8 mouse cellular contexts compared by ENCODE assay signal in the genomic region with DNA sequence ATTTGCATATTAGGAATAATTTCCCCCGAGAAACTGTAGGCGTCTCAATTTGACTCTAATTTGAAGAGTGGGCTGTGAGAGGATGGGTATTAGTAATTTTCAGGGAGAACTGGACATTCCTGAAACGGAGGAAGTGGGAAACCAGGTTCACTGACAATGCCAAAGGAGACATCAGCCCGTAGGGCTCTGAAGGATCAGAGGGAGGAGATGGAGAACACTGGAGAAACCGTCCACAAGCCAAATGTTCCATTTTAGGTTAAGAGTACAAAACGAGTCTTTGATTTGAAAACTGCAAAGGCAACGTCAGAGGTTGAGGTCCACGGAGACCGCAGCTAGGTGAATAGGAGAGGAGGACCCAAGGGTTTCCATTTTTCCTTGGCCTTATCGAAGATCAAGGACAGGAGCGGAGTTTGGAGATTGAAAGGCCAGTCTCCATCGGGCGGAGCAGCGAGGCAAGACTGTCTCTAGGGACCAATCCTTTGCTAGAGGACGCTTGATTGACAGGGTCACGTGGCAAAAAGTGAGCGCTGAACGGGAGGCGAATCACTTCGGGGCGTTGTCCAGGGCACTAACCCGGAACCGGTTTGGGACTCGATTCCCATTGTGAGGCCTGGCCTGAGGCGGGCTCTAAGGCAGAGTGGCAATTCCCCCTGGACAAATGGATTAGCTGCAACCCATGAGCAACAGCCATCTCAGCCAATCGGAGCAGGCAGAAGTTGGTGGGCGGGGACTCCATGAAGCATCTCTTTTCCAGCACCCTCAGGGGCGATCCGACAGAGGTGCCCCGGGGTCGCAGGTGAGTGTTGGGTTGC. TPM values are rescaled to one million over a fixed set of nuclear protein-coding genes. Genes with fewer than 3 reads are reported as not detected.
A peak's percentile ranks its signal among the peaks of the same experiment; 100 is the strongest.
DNase-seq lines count a peak whose midpoint lies in the region; ATAC-seq and TF ChIP-seq lines count a peak whose summit lies in the region.

A gene (plus strand): TSS at position 735 of the 812 bp plus-strand sequence.

- peak; percentile 25; the same call in 1 of the 2 replicates for TF ChIP-seq EP300 in CH12.LX (IDR thresholded peaks at IDR 0.05; ENCODE audit: low read length)

- H3K4me1 ChIP-seq in CH12.LX (ENCODE audit: control insufficient read depth in 1 of 2, insufficient read depth in 2 of 2), result peaks cover 0 to 20% of the 10 kb centered on the region in 2 experiments; a peak in 1 of 4 replicates
- H3K4me1 ChIP-seq in forebrain, embryonic 11.5 days (replicated peaks; ENCODE audit: control insufficient read depth, insufficient read depth, low read length), result no peaks in the 10 kb centered on the region; the same call in 1 of the 2 replicates
- H3K4me1 ChIP-seq in heart, embryonic 16.5 days (ENCODE audit: control insufficient read depth, insufficient read depth, low read length), result peaks cover 11% of the 10 kb centered on the region
- H3K4me1 ChIP-seq in liver, embryonic 15.5 days (replicated peaks), result peaks cover 15% of the 10 kb centered on the region
- peaks cover 4% of the 10 kb centered on the region for H3K4me1 ChIP-seq in neural tube, embryonic 12.5 days

- no peaks in the 10 kb centered on the region for H3K9me3 ChIP-seq in CH12.LX (replicated peaks; ENCODE audit: low read length)
- H3K9me3 ChIP-seq in forebrain, embryonic 11.5 days (ENCODE audit: control insufficient read depth, low read length), result no peaks in the 10 kb centered on the region
- no peaks in the 10 kb centered on the region for H3K9me3 ChIP-seq in heart, embryonic 16.5 days (replicated peaks; ENCODE audit: control insufficient read depth, low read length)
- no peaks in the 10 kb centered on the region for H3K9me3 ChIP-seq in liver, embryonic 15.5 days (replicated peaks)
- no peaks in the 10 kb centered on the region for H3K9me3 ChIP-seq in neural tube, embryonic 12.5 days

- no peak for TF ChIP-seq RAD21 in CH12.LX (IDR thresholded peaks at IDR 0.05; ENCODE audit: low read depth, low read length)

- TF ChIP-seq POLR2A in CH12.LX (IDR thresholded peaks at IDR 0.05; ENCODE audit: low read depth, low read length), result peak; percentile 72; the same call in 1 of the 2 replicates

- peak within 1 kb of the TSS; percentile 79 for H3K4me2 ChIP-seq in CH12.LX (ENCODE audit: insufficient read depth, low read depth, poor library complexity, severe bottlenecking)
- H3K4me2 ChIP-seq in forebrain, embryonic 11.5 days (ENCODE audit: low read depth, low read length, severe bottlenecking), result peak within 1 kb of the TSS; percentile 62
- peak within 1 kb of the TSS; percentile 69 for H3K4me2 ChIP-seq in heart, embryonic 16.5 days (ENCODE audit: low read depth, low read length)
- H3K4me2 ChIP-seq in liver, embryonic 15.5 days, result peak within 1 kb of the TSS; percentile 81
- H3K4me2 ChIP-seq in neural tube, embryonic 12.5 days (replicated peaks), result peak within 1 kb of the TSS; percentile 67

- dilution Hi-C loops in CH12.LX (cut with MboI; ENCODE audit: extremely low pct_ligation_motif_present, extremely low pct_unique_long_range_greater_than_20kb, low sequenced_read_pairs), result no loop called here

- 1% methylated on average over 31 of the region's 31 CpGs for WGBS in forebrain, embryonic 11.5 days
- 2% methylated on average over 31 of the region's 31 CpGs for WGBS in heart, embryonic 16.5 days
- 3% methylated on average over 31 of the region's 31 CpGs for WGBS in liver, embryonic 15.5 days (ENCODE audit: insufficient replicate concordance)
- WGBS in neural tube, embryonic 12.5 days, result 2% methylated on average over 31 of the region's 31 CpGs

- peak; percentile 99 for DNase-seq in CH12.LX (ENCODE audit: extremely low read depth)
- peak; percentile 95 for DNase-seq in c-Kit-positive CD71-positive TER-119-negative erythroid progenitor cells, embryonic 14.5 days (ENCODE audit: low read depth)
- DNase-seq in forebrain, embryonic 11.5 days (ENCODE audit: low spot score), result peak; percentile 96
- DNase-seq in kidney, postnatal 36 days, result peak; percentile 96 to 99
- peak; percentile 99 for DNase-seq in telencephalon, adult 2 months (ENCODE audit: low read depth, low spot score)

- ATAC-seq in forebrain, embryonic 11.5 days (replicated peaks; ENCODE audit: low FRiP score), result peak; percentile 100
- peak; percentile 100 for ATAC-seq in heart, embryonic 16.5 days (replicated peaks; ENCODE audit: extremely low read depth, insufficient read depth, low FRiP score)
- peak; percentile 100 for ATAC-seq in liver, embryonic 15.5 days (ENCODE audit: insufficient read depth)
- ATAC-seq in neural tube, embryonic 12.5 days (ENCODE audit: low FRiP score, low read depth), result peak; percentile 100

- H3K9ac ChIP-seq in CH12.LX (ENCODE audit: insufficient read depth, low read depth), result peak within 1 kb of the TSS; percentile 81
- H3K9ac ChIP-seq in forebrain, embryonic 11.5 days (ENCODE audit: low read length), result peak within 1 kb of the TSS; percentile 71
- peak within 1 kb of the TSS; percentile 81 for H3K9ac ChIP-seq in heart, embryonic 16.5 days (ENCODE audit: low read length)
- peak within 1 kb of the TSS; percentile 51 for H3K9ac ChIP-seq in liver, embryonic 15.5 days
- H3K9ac ChIP-seq in neural tube, embryonic 12.5 days, result peak within 1 kb of the TSS; percentile 55

- peaks cover 0 to 9% of the 10 kb centered on the region in 2 experiments for H3K36me3 ChIP-seq in CH12.LX (replicated peaks in 1 of 2; ENCODE audit: control insufficient read depth in 1 of 2, insufficient read depth in 1 of 2, low read length in 1 of 2)
- H3K36me3 ChIP-seq in forebrain, embryonic 11.5 days (ENCODE audit: control insufficient read depth, insufficient read depth, low read length), result no peaks in the 10 kb centered on the region; the same call in 1 of the 2 replicates
- H3K36me3 ChIP-seq in heart, embryonic 16.5 days (ENCODE audit: control insufficient read depth, insufficient read depth), result no peaks in the 10 kb centered on the region; the same call in 1 of the 2 replicates
- no peaks in the 10 kb centered on the region for H3K36me3 ChIP-seq in liver, embryonic 15.5 days (replicated peaks)
- no peaks in the 10 kb centered on the region; the same call in 1 of the 2 replicates for H3K36me3 ChIP-seq in neural tube, embryonic 12.5 days

- H3K79me2 ChIP-seq in CH12.LX (replicated peaks; ENCODE audit: control insufficient read depth, extremely low read depth, insufficient read depth, poor library complexity, severe bottlenecking), result peaks cover 10% of the 10 kb centered on the region

- in situ Hi-C loops in CH12.LX (cut with MboI; ENCODE audit: low pct_ligation_motif_present, low pct_unique_long_range_greater_than_20kb, low sequenced_read_pairs), result no loop called here

- no peak for TF ChIP-seq CTCF in CH12.LX (conservative IDR thresholded peaks at IDR 0.05 in 1 of 2, IDR thresholded peaks at IDR 0.05 in 1 of 2; ENCODE audit: low read depth in 2 of 2, low read length in 2 of 2)

- H3K4me3 ChIP-seq in CH12.LX (replicated peaks in 1 of 3; ENCODE audit: low read depth in 2 of 3, low read length in 2 of 3, poor library complexity in 1 of 3), result peak within 1 kb of the TSS; percentile 81 to 88 (median 88)
- peak within 1 kb of the TSS; percentile 76 for H3K4me3 ChIP-seq in forebrain, embryonic 11.5 days (ENCODE audit: low read depth, low read length)
- peak within 1 kb of the TSS; percentile 63 for H3K4me3 ChIP-seq in heart, embryonic 16.5 days (ENCODE audit: low read length)
- H3K4me3 ChIP-seq in liver, embryonic 15.5 days (replicated peaks), result peak within 1 kb of the TSS; percentile 69
- H3K4me3 ChIP-seq in neural tube, embryonic 12.5 days, result peak within 1 kb of the TSS; percentile 64

- H3K27ac ChIP-seq in CH12.LX (ENCODE audit: insufficient read depth, low read depth), result no peak within 1 kb of the TSS
- peak within 1 kb of the TSS; percentile 68 for H3K27ac ChIP-seq in forebrain, embryonic 11.5 days (ENCODE audit: low read depth, low read length)
- H3K27ac ChIP-seq in heart, embryonic 16.5 days (ENCODE audit: low read length), result peak within 1 kb of the TSS; percentile 82
- H3K27ac ChIP-seq in liver, embryonic 15.5 days (replicated peaks), result no peak within 1 kb of the TSS
- H3K27ac ChIP-seq in neural tube, embryonic 12.5 days, result peak within 1 kb of the TSS; percentile 43; the same call in 1 of the 2 replicates

- H3K27me3 ChIP-seq in CH12.LX (replicated peaks), result no peaks in the 10 kb centered on the region
- no peaks in the 10 kb centered on the region for H3K27me3 ChIP-seq in forebrain, embryonic 11.5 days (ENCODE audit: control insufficient read depth, insufficient read depth, low read length)
- no peaks in the 10 kb centered on the region for H3K27me3 ChIP-seq in heart, embryonic 16.5 days (ENCODE audit: control insufficient read depth, insufficient read depth, low read length)
- H3K27me3 ChIP-seq in liver, embryonic 15.5 days, result no peaks in the 10 kb centered on the region
- no peaks in the 10 kb centered on the region for H3K27me3 ChIP-seq in neural tube, embryonic 12.5 days (replicated peaks)

TF ChIP-seq in CH12.LX, 34 proteins besides CTCF, POLR2A, EP300 and RAD21 (continues in another document):
- peak; percentile 31; the same call in 1 of the 2 replicates for TF ChIP-seq TBP (conservative IDR thresholded peaks at IDR 0.05; ENCODE audit: low read depth, low read length)
- TF ChIP-seq USF2 (conservative IDR thresholded peaks at IDR 0.05; ENCODE audit: low read depth, low read length), result peak; percentile 98
- peak; percentile 65 for TF ChIP-seq SIN3A (IDR thresholded peaks at IDR 0.05; ENCODE audit: low read length)
- no peak for TF ChIP-seq ZNF384 (IDR thresholded peaks at IDR 0.05; ENCODE audit: low read depth, low read length)
- peak; percentile 64 for TF ChIP-seq IRF4 (IDR thresholded peaks at IDR 0.05; ENCODE audit: low read depth, low read length)
- no peak for TF ChIP-seq JUN (IDR thresholded peaks at IDR 0.05; ENCODE audit: insufficient read depth, low read depth, low read length)
- TF ChIP-seq NRF1 (IDR thresholded peaks at IDR 0.05; ENCODE audit: low read depth, low read length), result no peak
- TF ChIP-seq MAZ (IDR thresholded peaks at IDR 0.05; ENCODE audit: low read depth, low read length), result no peak
- TF ChIP-seq ELF1 (IDR thresholded peaks at IDR 0.05; ENCODE audit: low read depth, low read length), result peak; percentile 89
- TF ChIP-seq MAX (IDR thresholded peaks at IDR 0.05; ENCODE audit: low read length), result peak; percentile 98
- TF ChIP-seq TCF12 (IDR thresholded peaks at IDR 0.05; ENCODE audit: low read depth, low read length), result no peak; the same call in none of the 2 replicates
- no peak; the same call in 1 of the 2 replicates for TF ChIP-seq MXI1 (IDR thresholded peaks at IDR 0.05; ENCODE audit: low read depth, low read length)
- peak; percentile 99 for TF ChIP-seq USF1 (IDR thresholded peaks at IDR 0.05; ENCODE audit: low read depth, low read length)

RNA-seq across cellular contexts. Expression of the gene that starts here (rescaled TPM):
- total RNA-seq in CH12.LX (2012; rRNA removed) (11.0 and 13.9 TPM in 2 replicates), CH12.LX (2014; rRNA removed) (26.1 and 26.2 TPM in 2 replicates)
- 18.3 and 19.4 TPM in 2 replicates for polyA plus RNA-seq in CH12.LX (2012; ENCODE audit: insufficient read length, low read depth)
- polyA plus RNA-seq in forebrain, embryonic 11.5 days (2014; fragmentation: Nextera tagmentation; extraction: Ambion mirVana), result 68.1 and 75.3 TPM in 2 replicates
- 32.6 and 34.7 TPM in 2 replicates for polyA plus RNA-seq in heart, embryonic 16.5 days (2015; fragmentation: Nextera tagmentation; extraction: Ambion mirVana)
- polyA plus RNA-seq in liver, embryonic 15.5 days (2015; fragmentation: Nextera tagmentation; extraction: Ambion mirVana), result 7.3 and 7.9 TPM in 2 replicates
- polyA plus RNA-seq in neural tube, embryonic 12.5 days (2016; fragmentation: Nextera tagmentation; extraction: Ambion mirVana), result 61.8 and 66.0 TPM in 2 replicates

Comparison
In these comparisons a context has a peak if more than half of its experiments do, and no peak if none do; other contexts are left out.
1. H3K27ac ChIP-seq: peak in forebrain, embryonic 11.5 days (single experiment), heart, embryonic 16.5 days (single experiment) and neural tube, embryonic 12.5 days (single experiment); none in CH12.LX (single experiment) and liver, embryonic 15.5 days (single experiment).
2. Peak in every context shown above with its lines, with median percentiles within 50 percentile points of each other: DNase-seq, H3K4me2 ChIP-seq, H3K4me3 ChIP-seq, H3K9ac ChIP-seq and ATAC-seq.